Mouse (Mus musculus) spleen, adult 10 weeks (tissue): Measurements from ENCODE around the gene Slc31a2. TPM values are rescaled to one million over a fixed set of nuclear protein-coding genes. Genes with fewer than 3 reads are reported as not detected.

Source experiments
- polyA plus RNA-seq: library from polyadenylated mRNA; stranded (reverse); fragments of 350-450 nt; fragmentation: Illumina TruSeq; extraction: RNeasy Lipid Tissue Mini Kit (QIAGEN cat#74804); gene quantifications from one replicate; pipeline ENCODE4 v1.2.3, GENCODE M21; 2015; ENCODE audit warnings: low replicate concordance; ENCODE audit not compliant: insufficient read depth

Gene Slc31a2
- 13.1 TPM for polyA plus RNA-seq

GRCm38 (mm10) chr4:62262276-62262675, at the start of gene Slc31a2:
TSS of gene Slc31a2 (plus strand) at chr4:62262562.

GRCm38 (mm10) chr4:62230769-62231168, 31.6 kb upstream of the Slc31a2 start, which contains the start of gene Zfp37:
TSS of gene Zfp37 (minus strand) at chr4:62231047.

Other genes starting within 250 kb of the Slc31a2 start
- gene Mup20, start 208.4 kb upstream of the Slc31a2 start, polyA plus RNA-seq = not detected
- gene Mup3, start 175.2 kb upstream of the Slc31a2 start, polyA plus RNA-seq = not detected
- gene Mup21, start 111.7 kb upstream of the Slc31a2 start, polyA plus RNA-seq = not detected
- 2.5 TPM for gene Zfp37, start 31.5 kb upstream of the Slc31a2 start, polyA plus RNA-seq
- gene Fkbp15, start 98.0 kb downstream of the Slc31a2 start, polyA plus RNA-seq = 51.8 TPM
- gene Slc31a1, start 98.2 kb downstream of the Slc31a2 start, polyA plus RNA-seq = 23.6 TPM
- gene Cdc26, start 146.1 kb downstream of the Slc31a2 start, polyA plus RNA-seq = 81.9 TPM
- 19.2 TPM for gene Prpf4, start 146.2 kb downstream of the Slc31a2 start, polyA plus RNA-seq
- not detected for gene Rnf183, start 172.7 kb downstream of the Slc31a2 start, polyA plus RNA-seq
- gene Wdr31, start 208.3 kb downstream of the Slc31a2 start, polyA plus RNA-seq = 0.55 TPM
- 0.80 TPM for gene Bspry, start 217.5 kb downstream of the Slc31a2 start, polyA plus RNA-seq
- 0.26 TPM for gene Hdhd3, start 240.9 kb downstream of the Slc31a2 start, polyA plus RNA-seq